Mouse (Mus musculus) T-helper 2 cell (primary cell): ENCODE results near the gene Gjb3.

Experiments
- in situ Hi-C: fragments of 300-600 bp; cut with MboI, MseI; formaldehyde crosslinking; loops from one replicate; pipeline ENCODE4 v1.15.1; 2025; ENCODE audit warnings: high pct_unique_total_duplicates

The Gjb3 gene

GRCm38 (mm10) chr4:127337668-127338067 lies 7.0 kb upstream of the Gjb3 start:
- in situ Hi-C loops = no loop called here

- in situ Hi-C loops = no loop called here
These were observed 4.3 kb upstream of the Gjb3 start for GRCm38 (mm10) chr4:127334870-127335504.

- in situ Hi-C loops = no loop called here
These were observed 527 bp upstream of the Gjb3 start for GRCm38 (mm10) chr4:127331171-127331570.

GRCm38 (mm10) chr4:127329751-127330150 lies 893 bp downstream of the Gjb3 start:
- in situ Hi-C loops = no loop called here

GRCm38 (mm10) chr4:127329046-127329445 lies 1.6 kb downstream of the Gjb3 start:
- in situ Hi-C loops = no loop called here

GRCm38 (mm10) chr4:127328378-127328777 lies 2.3 kb downstream of the Gjb3 start:
- in situ Hi-C loops = no loop called here

GRCm38 (mm10) chr4:127327749-127328148 lies 2.9 kb downstream of the Gjb3 start:
- in situ Hi-C loops = no loop called here

GRCm38 (mm10) chr4:127327258-127327657 lies 3.4 kb downstream of the Gjb3 start:
- in situ Hi-C loops = no loop called here

- in situ Hi-C loops = no loop called here
These were observed 5.4 kb downstream of the Gjb3 start for GRCm38 (mm10) chr4:127325276-127325675.

GRCm38 (mm10) chr4:127324759-127325158 lies 5.9 kb downstream of the Gjb3 start:
- in situ Hi-C loops = no loop called here

- in situ Hi-C loops = no loop called here
These were observed 6.3 kb downstream of the Gjb3 start for GRCm38 (mm10) chr4:127324296-127324695.

GRCm38 (mm10) chr4:127323651-127324050 lies 7.0 kb downstream of the Gjb3 start:
- in situ Hi-C loops = no loop called here

- in situ Hi-C loops = no loop called here
These were observed 11.0 kb downstream of the Gjb3 start for GRCm38 (mm10) chr4:127319613-127320012.

GRCm38 (mm10) chr4:127317143-127317542 lies 13.5 kb downstream of the Gjb3 start:
- in situ Hi-C loops = no loop called here

GRCm38 (mm10) chr4:127315753-127316152 lies 14.9 kb downstream of the Gjb3 start:
- in situ Hi-C loops = no loop called here

GRCm38 (mm10) chr4:127314585-127314984 lies 16.1 kb downstream of the Gjb3 start:
- in situ Hi-C loops = loop anchor here (5.0 kb wide), 1 partner anchor 72 kb away; the partner anchor contains the start of gene Smim12

GRCm38 (mm10) chr4:127313861-127314260 lies 16.8 kb downstream of the Gjb3 start, which contains the start of gene Gja4:
Gene Gja4 (minus strand): TSS chr4:127314039.
- in situ Hi-C loops = loop anchor here (5.0 kb wide), 1 partner anchor 72 kb away; the partner anchor contains the start of gene Smim12

GRCm38 (mm10) chr4:127312349-127312748 lies 18.3 kb downstream of the Gjb3 start:
- in situ Hi-C loops = loop anchor here (5.0 kb wide), 1 partner anchor 70 kb away; the partner anchor contains the start of gene Smim12

- in situ Hi-C loops = loop anchor here (5.0 kb wide), 1 partner anchor 69 kb away; the partner anchor contains the start of gene Smim12
These were observed 19.1 kb downstream of the Gjb3 start for GRCm38 (mm10) chr4:127311561-127311960.

- in situ Hi-C loops = no loop called here
These were observed 23.7 kb downstream of the Gjb3 start for GRCm38 (mm10) chr4:127306915-127307314.

- in situ Hi-C loops = no loop called here
These were observed 26.8 kb downstream of the Gjb3 start for GRCm38 (mm10) chr4:127303796-127304195.

- in situ Hi-C loops = no loop called here
These were observed 30.1 kb downstream of the Gjb3 start for GRCm38 (mm10) chr4:127300503-127300902.

GRCm38 (mm10) chr4:127292631-127293030 lies 38.0 kb downstream of the Gjb3 start:
- in situ Hi-C loops = loop anchor here (10.0 kb wide), 1 partner anchor 1752 kb away; no protein-coding TSS in a partner anchor
